Mouse (Mus musculus) central nervous system, embryonic 14 days (tissue): ENCODE measurements around the gene Tfpt. TPM values are rescaled to one million over a fixed set of nuclear protein-coding genes. Genes with fewer than 3 reads are reported as not detected.

Experiments used
- polyA plus RNA-seq: library from polyadenylated mRNA; depleted of rRNA; stranded (reverse); fragments of >200 nt; gene quantifications from 2 replicates; pipeline ENCODE4 v1.2.3, GENCODE M21; 2012; rRNA removed

Tfpt gene
- 34.6 and 38.4 TPM in 2 replicates for polyA plus RNA-seq

GRCm38 (mm10) chr7:3629543-3630477 is at the start of gene Tfpt, which contains the start of gene Prpf31:
Gene Tfpt, minus strand, starts transcription at chr7:3629929.
Gene Prpf31, plus strand, starts transcription at chr7:3629985.

DNA sequence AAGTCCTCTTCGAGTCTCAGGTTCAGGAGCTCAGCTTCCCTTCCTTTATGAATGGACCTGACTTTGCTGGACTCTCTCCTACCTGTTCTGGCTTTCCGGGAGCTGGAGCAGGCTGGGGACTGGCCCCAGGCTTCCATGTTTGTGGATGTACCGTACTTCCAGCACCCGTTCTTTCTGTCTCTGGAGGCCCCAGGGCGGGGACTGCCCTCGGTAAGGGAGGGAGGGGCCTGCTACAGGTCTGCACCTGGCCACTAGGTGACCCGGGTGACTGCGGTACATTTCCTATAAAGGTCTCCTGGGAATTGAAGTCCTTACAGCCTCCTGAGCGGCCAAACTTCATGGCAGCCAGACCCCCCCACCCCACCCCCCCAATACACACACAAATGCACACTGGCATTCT is 47.6 kb upstream of the Tfpt start, which contains the start of gene Tmc4:
Gene Tmc4, minus strand, starts transcription at position 212 of the 400 bp plus-strand sequence.

DNA sequence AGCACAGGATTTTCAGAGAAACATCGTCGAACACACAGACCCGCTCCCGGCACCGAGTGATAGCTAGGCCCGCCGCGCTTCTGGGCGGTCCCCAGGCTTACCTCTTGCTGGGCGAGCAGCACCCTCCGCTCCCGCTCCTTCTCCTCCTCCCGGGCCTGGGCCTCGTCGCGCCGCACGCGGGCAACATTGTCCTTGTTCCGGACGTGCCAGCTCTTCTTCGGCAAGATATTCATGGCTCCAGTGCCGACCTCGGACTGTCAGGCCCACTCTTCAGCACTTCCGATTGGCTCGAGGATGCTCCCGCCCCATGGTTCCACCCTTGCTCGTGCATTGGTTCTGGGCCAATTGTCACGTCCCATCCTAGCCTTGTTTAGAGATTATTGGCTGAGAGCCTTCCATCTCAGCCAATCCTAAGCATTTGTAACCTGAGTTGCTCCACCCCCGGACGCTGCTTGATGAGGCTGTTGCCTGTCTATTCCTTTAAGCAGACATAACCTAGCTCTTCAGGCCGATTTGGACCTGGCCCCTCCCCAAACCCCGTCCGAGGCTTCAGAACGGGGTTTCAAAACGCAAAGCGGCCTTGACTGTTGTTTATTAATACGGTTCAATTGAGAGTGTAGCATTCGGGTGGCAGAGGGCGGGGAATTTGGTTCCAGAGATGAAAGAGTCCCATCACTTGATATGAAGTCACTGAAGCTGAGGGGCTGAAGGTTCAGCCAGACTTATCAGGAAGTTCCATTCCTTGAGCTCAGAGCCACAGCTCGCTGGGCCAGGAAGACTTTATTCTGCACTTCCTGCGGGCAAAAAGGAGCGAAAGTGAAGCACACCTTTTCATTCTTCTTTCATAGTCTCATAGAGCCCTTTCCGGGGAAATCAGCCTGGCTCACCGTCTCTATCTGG is 35.7 kb upstream of the Tfpt start, which contains the start of gene Leng1:
Gene Leng1, minus strand, starts transcription at position 626 of the 900 bp plus-strand sequence.

GRCm38 (mm10) chr7:3644672-3645487 is 15.2 kb upstream of the Tfpt start, which contains the start of gene Cnot3:
Gene Cnot3, plus strand, starts transcription at chr7:3645268.

DNA sequence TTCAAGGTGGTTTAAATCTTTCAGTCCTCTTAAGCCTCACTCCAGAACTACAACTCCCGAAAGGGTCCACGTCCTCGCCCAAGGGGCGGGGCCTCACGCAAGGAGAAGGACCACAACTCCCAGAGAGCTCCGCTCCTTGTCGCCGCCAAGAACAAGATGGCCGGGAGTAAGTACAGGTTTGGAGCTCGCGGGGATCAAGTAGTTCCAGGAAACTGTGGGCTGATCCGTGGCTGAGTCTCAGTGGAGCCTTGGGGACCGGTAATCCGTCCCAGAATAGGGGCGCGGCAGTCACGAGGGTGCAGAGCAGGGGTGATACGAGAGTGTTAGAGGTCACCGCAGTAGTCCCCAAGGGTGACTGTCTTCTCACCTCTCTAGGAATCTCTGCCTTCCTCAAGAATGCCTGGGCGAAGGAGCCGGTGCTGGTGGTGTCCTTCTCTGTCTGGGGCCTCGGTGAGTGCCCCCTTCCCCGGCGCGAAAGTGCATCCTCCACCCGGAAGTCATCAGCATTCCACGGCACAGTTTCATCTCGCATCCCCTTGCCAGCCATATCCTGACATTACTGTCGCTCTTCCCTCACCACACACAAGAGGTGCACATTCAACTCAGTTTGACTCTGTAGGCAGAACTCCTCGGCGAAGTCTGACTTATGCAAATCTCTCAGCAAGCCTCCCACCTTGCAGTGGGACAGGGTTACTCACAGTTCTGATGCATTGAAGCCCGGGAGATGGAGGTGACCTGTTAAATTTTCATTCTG is 12.3 kb downstream of the Tfpt start, which contains the start of gene Ndufa3:
Gene Ndufa3, plus strand, starts transcription at position 132 of the 754 bp plus-strand sequence.

DNA sequence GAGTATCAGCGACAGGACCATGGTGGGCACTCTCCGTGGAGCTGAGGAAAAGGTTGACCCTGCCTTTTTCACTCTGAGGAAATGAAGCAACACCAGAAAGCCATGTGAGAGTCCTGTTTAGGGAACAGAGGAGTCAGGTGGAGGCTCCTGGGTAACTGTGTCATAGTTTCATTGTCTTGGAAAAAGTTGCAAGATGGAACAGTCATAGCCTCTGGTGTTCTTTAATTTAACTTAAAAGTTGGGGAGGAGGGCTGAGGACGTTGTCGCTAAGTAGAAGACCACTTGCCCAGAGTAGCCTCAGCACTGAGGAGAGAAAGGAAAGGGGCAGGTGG is 13.7 kb downstream of the Tfpt start, which contains the start of gene Oscar:
Gene Oscar, minus strand, starts transcription at position 101 of the 332 bp plus-strand sequence.

Other genes with a start within 250 kb of the Tfpt start
- gene Cacng8, start 239.2 kb downstream of the Tfpt start, polyA plus RNA-seq: 17.7 and 17.9 TPM in 2 replicates
- gene Cacng6, start 205.7 kb downstream of the Tfpt start, polyA plus RNA-seq: 0.04 and 1.8 TPM in 2 replicates
- gene Tarm1, start 127.3 kb downstream of the Tfpt start, polyA plus RNA-seq: 0.05 and 0.21 TPM in 2 replicates
- 1.6 and 2.2 TPM in 2 replicates for gene Oscar, start 13.8 kb downstream of the Tfpt start, polyA plus RNA-seq
- gene Ndufa3, start 12.6 kb downstream of the Tfpt start, polyA plus RNA-seq: 221 and 222 TPM in 2 replicates
- 72.9 and 84.7 TPM in 2 replicates for gene Prpf31, start 56 bp upstream of the Tfpt start, polyA plus RNA-seq
- gene Cnot3, start 15.3 kb upstream of the Tfpt start, polyA plus RNA-seq: 79.6 and 81.0 TPM in 2 replicates
- 10.1 and 10.7 TPM in 2 replicates for gene Leng1, start 35.9 kb upstream of the Tfpt start, polyA plus RNA-seq
- 12.5 and 16.2 TPM in 2 replicates for gene Tmc4, start 47.6 kb upstream of the Tfpt start, polyA plus RNA-seq
- 162 and 166 TPM in 2 replicates for gene Tsen34, start 62.9 kb upstream of the Tfpt start, polyA plus RNA-seq
- gene Mboat7, start 63.6 kb upstream of the Tfpt start, polyA plus RNA-seq: 72.0 and 78.4 TPM in 2 replicates
- gene Rps9, start 74.1 kb upstream of the Tfpt start, polyA plus RNA-seq: 2,416 and 2,732 TPM in 2 replicates
- gene Pirb, start 90.5 kb upstream of the Tfpt start, polyA plus RNA-seq: 0.40 and 0.48 TPM in 2 replicates
- not detected in 2 replicates for gene Gm15448, start 195.8 kb upstream of the Tfpt start, polyA plus RNA-seq
- 0.02 and 0.11 TPM in 2 replicates for gene Pira2, start 215.1 kb upstream of the Tfpt start, polyA plus RNA-seq